Mouse (Mus musculus): Measurements from ENCODE around the gene Dhdds. TPM values are rescaled to one million over a fixed set of nuclear protein-coding genes. Genes with fewer than 3 reads are reported as not detected.

The Dhdds gene
- total RNA-seq, 2 experiments from 2014 or later: 30.1 to 31.5 TPM

GRCm38 (mm10) chr4:133962566-133962965 lies 38.2 kb downstream of the Dhdds start:
- no peak for ATAC-seq (replicated peaks; ENCODE audit: poor library complexity)

GRCm38 (mm10) chr4:133958884-133959283 lies 41.8 kb downstream of the Dhdds start:
- ATAC-seq (replicated peaks; ENCODE audit: poor library complexity): no peak

DNA sequence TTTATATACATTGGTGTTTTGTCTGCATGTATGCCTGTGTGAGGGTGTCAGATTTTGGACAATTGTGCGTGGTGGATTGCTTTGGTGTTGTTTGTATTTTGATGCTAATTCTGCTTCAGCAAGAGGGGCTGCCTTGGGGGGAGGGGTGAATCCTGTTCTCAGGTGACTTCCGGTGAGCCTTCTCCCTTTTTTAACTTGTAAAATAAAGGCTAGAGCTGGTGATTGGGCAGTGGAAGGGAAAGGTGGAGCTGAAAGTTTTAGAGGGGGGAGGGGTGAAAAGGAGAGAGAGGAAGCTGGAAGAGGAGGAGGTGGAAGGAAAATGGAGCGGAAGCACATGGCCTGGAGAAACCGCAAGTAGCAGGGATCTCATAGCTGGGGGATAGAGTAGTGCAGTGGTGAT lies 44.4 kb downstream of the Dhdds start:
- ATAC-seq (replicated peaks; ENCODE audit: poor library complexity): no peak

DNA sequence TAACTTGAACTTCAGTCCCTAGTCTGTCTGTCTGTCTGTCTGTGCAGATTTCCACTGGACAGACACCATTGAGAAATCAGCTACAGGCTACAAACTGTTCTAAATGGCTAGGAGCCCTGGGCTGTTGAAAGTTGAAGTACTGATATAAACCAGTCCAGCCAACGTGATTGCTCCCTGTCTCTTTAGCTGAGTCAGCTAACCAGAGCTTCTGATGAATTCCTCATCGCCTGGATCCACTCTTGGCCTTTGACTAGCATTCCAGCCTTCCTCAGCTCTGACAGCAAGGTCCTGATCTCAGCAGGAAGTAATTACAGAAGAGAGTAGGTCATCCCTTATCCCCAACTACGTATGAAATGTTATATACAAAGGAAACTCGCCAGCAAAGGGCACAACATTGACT lies 54.0 kb downstream of the Dhdds start:
- ATAC-seq (replicated peaks; ENCODE audit: poor library complexity): no peak

DNA sequence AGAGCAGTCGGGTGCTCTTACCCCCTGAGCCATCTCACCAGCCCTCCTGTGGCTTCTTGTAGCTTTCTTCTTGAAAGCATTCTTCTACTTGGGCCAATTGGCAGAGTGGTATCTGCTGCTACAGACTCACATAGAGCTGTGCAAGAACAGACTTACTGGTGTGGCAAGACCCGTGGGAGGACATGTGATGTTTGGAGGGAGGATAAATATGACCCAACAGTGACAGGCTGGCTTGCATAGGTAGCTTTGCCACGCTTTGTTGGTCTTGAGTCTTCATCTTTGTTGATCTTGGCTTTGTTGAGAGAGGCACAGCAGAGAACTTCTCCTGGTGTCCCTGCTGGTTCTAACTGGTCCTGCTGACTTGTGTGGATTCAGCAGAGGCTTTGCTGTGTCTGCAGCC lies 56.9 kb downstream of the Dhdds start:
- ATAC-seq (replicated peaks; ENCODE audit: poor library complexity): no peak

DNA sequence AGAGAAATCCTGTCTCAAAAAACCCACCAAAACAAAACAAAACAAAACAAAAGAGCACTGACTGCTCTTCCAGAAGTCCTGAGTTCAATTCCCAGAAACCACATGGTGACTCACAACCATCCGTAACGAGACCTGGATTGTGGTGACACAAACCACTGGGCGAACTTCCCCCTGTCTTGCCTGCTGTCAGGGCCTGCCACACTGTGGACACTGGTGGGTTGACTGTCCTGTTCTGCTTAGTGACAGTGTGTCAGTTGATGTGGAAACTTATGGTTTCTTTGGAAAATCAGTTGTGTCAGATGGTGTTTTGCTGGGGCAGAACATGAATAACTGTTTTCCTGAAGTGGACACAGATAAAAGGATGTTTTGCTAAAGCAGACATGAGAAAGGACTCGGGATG lies 58.0 kb downstream of the Dhdds start:
- peak; percentile 84 for ATAC-seq (replicated peaks; ENCODE audit: poor library complexity)

DNA sequence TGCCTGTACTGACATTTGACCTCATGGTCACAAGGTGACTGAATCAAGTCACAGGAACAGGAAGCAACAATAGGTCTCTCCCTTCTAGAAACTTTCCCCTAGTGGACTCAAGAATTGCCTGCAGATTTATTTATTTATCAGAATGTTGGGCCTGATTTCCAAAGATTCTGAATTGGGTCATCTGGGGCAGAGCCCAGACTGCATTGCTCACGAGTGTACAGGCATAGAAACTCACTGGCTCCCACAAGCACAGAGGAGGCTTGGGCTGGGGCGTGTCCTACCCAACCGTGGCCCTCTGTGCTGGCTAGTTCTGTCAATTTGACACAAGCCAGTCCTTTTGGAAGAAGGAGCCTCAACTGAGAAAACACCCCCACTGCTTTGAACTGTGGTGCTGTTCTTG lies 59.1 kb downstream of the Dhdds start:
- ATAC-seq (replicated peaks; ENCODE audit: poor library complexity): no peak

GRCm38 (mm10) chr4:133940386-133941260 lies 60.1 kb downstream of the Dhdds start:
- ATAC-seq (replicated peaks; ENCODE audit: poor library complexity): peak; percentile 58

- ATAC-seq (replicated peaks; ENCODE audit: poor library complexity): no peak
Observed at GRCm38 (mm10) chr4:133938077-133938476, 62.6 kb downstream of the Dhdds start.

GRCm38 (mm10) chr4:133931785-133932184 lies 68.9 kb downstream of the Dhdds start:
- no peak for ATAC-seq (replicated peaks; ENCODE audit: poor library complexity)

- peak; percentile 47 for ATAC-seq (replicated peaks; ENCODE audit: poor library complexity)
Observed at GRCm38 (mm10) chr4:133931349-133931748, 69.4 kb downstream of the Dhdds start.

DNA sequence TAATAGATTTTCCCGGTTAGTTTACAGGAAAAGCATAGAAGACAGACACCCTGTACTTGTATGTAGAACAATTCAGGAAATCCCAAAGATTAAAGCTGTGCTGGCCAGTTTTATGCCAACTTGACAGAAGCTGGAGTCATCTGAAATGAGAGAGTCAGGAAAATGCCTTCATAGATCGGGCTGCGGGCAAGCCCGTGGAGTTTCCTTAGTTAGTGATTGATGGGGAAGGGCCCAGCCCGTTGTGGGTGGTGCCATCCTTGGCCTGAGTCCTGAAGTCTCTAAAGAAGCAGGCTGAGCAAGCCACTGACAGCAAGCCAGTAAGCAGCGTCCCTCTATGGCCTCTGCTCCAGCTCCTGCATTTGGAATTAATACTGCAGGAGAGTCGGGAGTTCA lies 71.4 kb downstream of the Dhdds start:
- ATAC-seq (replicated peaks; ENCODE audit: poor library complexity): peak; percentile 48

GRCm38 (mm10) chr4:133928576-133929277 lies 72.0 kb downstream of the Dhdds start:
- peak; percentile 86 for ATAC-seq (replicated peaks; ENCODE audit: poor library complexity)

GRCm38 (mm10) chr4:133925204-133925603 lies 75.5 kb downstream of the Dhdds start:
- ATAC-seq (replicated peaks; ENCODE audit: poor library complexity): no peak

DNA sequence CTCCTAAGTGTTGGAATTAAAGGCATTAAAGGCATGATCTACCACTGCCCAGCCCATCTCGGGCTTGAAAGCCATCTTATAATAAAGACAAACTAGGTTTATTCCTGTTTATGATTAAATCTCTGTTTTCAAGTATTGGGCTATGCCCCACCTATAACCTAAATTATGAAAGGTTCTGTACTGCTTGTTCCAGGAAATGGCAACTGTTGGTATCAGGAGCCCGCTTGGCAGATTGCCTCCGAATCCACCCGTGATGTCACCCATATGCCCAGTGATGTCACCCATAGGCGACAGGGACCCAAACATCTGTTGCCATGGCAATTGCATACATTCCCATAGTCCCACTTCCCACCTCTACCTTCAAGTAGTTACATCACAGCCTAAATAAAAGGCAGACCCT lies 77.0 kb downstream of the Dhdds start:
- ATAC-seq (replicated peaks; ENCODE audit: poor library complexity): no peak

Other genes with a start within 250 kb of the Dhdds start
- gene Arid1a, start 244.1 kb downstream of the Dhdds start, total RNA-seq (2015): 106 and 108 TPM in 2 replicates
- gene Arid1a, start 244.1 kb downstream of the Dhdds start, total RNA-seq (2017): 27.0 and 30.0 TPM in 2 replicates
- gene Rps6ka1, start 113.1 kb downstream of the Dhdds start, total RNA-seq (2015): 96.7 and 112 TPM in 2 replicates
- gene Rps6ka1, start 113.1 kb downstream of the Dhdds start, total RNA-seq (2017): 126 and 160 TPM in 2 replicates
- 2,294 and 2,610 TPM in 2 replicates for gene Hmgn2, start 32.3 kb downstream of the Dhdds start, total RNA-seq (2015)
- 1,024 and 1,057 TPM in 2 replicates for gene Hmgn2, start 32.3 kb downstream of the Dhdds start, total RNA-seq (2017)
- gene Lin28a, start 17.9 kb upstream of the Dhdds start, total RNA-seq (2015): 3.7 and 4.7 TPM in 2 replicates
- gene Lin28a, start 17.9 kb upstream of the Dhdds start, total RNA-seq (2017): 27.4 and 31.2 TPM in 2 replicates
- not detected in 2 replicates for gene Zfp683, start 52.9 kb upstream of the Dhdds start, total RNA-seq (2015)
- not detected in 2 replicates for gene Zfp683, start 52.9 kb upstream of the Dhdds start, total RNA-seq (2017)
- 0.77 and 2.2 TPM in 2 replicates for gene Crybg2, start 59.9 kb upstream of the Dhdds start, total RNA-seq (2015)
- 0.37 and 0.71 TPM in 2 replicates for gene Crybg2, start 59.9 kb upstream of the Dhdds start, total RNA-seq (2017)
- gene Cd52, start 94.2 kb upstream of the Dhdds start, total RNA-seq (2015): 291 and 358 TPM in 2 replicates
- 339 and 505 TPM in 2 replicates for gene Cd52, start 94.2 kb upstream of the Dhdds start, total RNA-seq (2017)
- 9.2 and 10.7 TPM in 2 replicates for gene Ubxn11, start 101.7 kb upstream of the Dhdds start, total RNA-seq (2015)
- 6.5 and 7.3 TPM in 2 replicates for gene Ubxn11, start 101.7 kb upstream of the Dhdds start, total RNA-seq (2017)
- 724 and 761 TPM in 2 replicates for gene Sh3bgrl3, start 127.9 kb upstream of the Dhdds start, total RNA-seq (2015)
- gene Sh3bgrl3, start 127.9 kb upstream of the Dhdds start, total RNA-seq (2017): 230 and 307 TPM in 2 replicates
- gene Cep85, start 186.2 kb upstream of the Dhdds start, total RNA-seq (2015): 14.5 and 27.8 TPM in 2 replicates
- gene Cep85, start 186.2 kb upstream of the Dhdds start, total RNA-seq (2017): 33.8 and 41.0 TPM in 2 replicates
- gene Gm7534, start 202.1 kb upstream of the Dhdds start, total RNA-seq (2015): not detected in 2 replicates
- gene Gm7534, start 202.1 kb upstream of the Dhdds start, total RNA-seq (2017): not detected in 2 replicates
- gene Catsper4, start 226.5 kb upstream of the Dhdds start, total RNA-seq (2015): not detected in 2 replicates
- not detected in 2 replicates for gene Catsper4, start 226.5 kb upstream of the Dhdds start, total RNA-seq (2017)
- not detected in 2 replicates for gene Cnksr1, start 237.5 kb upstream of the Dhdds start, total RNA-seq (2015)
- not detected in 2 replicates for gene Cnksr1, start 237.5 kb upstream of the Dhdds start, total RNA-seq (2017)
- not detected in 2 replicates for gene E130218I03Rik, start 242.7 kb upstream of the Dhdds start, total RNA-seq (2015)
- 0.14 TPM in 1 of 2 replicates, not detected in the other for gene E130218I03Rik, start 242.7 kb upstream of the Dhdds start, total RNA-seq (2017)
- 11.7 and 11.8 TPM in 2 replicates for gene Zfp593, start 244.7 kb upstream of the Dhdds start, total RNA-seq (2015)
- gene Zfp593, start 244.7 kb upstream of the Dhdds start, total RNA-seq (2017): 12.5 and 12.7 TPM in 2 replicates
- gene Gm30191, start 246.0 kb upstream of the Dhdds start, total RNA-seq (2015): not detected in 2 replicates
- not detected in 2 replicates for gene Gm30191, start 246.0 kb upstream of the Dhdds start, total RNA-seq (2017)